Mouse (Mus musculus): ENCODE measurements around the gene Maob. TPM values are rescaled to one million over a fixed set of nuclear protein-coding genes. Genes with fewer than 3 reads are reported as not detected.

Maob gene
- polyA plus RNA-seq (2015; fragmentation: Nextera tagmentation; extraction: Ambion mirVana), result 10.7 and 13.6 TPM in 2 replicates

DNA sequence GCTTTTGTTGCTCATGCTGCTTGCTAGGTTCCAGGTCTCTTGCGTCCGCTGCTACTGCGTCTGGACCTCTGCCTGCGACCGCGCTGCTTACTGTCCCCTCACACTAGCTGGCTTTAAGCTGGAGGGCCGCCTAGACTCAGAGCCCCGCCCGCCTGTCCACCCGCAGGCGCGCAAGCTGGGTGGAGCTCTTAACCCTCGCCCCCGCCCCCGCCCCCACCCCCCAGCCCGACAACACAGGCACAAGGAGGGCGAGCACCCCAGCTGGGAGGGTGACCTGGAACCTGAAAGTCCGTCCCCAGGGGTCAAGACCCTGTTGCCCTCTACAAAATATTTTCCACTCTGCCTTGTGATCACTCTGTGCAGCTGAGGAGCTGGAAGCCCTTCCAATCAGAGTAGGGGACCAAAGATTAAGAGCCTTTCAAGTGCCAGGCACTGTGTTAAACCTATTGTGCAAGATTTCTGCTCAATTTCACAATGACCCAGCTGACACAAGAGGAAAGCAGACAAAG, at the start of gene Maob:
Gene Maob (minus strand): TSS at position 106 of the 509 bp plus-strand sequence.

Other genes starting within 250 kb of the Maob start
- 18.9 and 19.3 TPM in 2 replicates for gene Maoa, start 197.7 kb downstream of the Maob start, polyA plus RNA-seq (2015; fragmentation: Nextera tagmentation; extraction: Ambion mirVana)
- 2.5 and 3.2 TPM in 2 replicates for gene Ndp, start 94.4 kb upstream of the Maob start, polyA plus RNA-seq (2015; fragmentation: Nextera tagmentation; extraction: Ambion mirVana)

All from urinary bladder, postnatal 0 days (tissue).